In the genomic region with DNA sequence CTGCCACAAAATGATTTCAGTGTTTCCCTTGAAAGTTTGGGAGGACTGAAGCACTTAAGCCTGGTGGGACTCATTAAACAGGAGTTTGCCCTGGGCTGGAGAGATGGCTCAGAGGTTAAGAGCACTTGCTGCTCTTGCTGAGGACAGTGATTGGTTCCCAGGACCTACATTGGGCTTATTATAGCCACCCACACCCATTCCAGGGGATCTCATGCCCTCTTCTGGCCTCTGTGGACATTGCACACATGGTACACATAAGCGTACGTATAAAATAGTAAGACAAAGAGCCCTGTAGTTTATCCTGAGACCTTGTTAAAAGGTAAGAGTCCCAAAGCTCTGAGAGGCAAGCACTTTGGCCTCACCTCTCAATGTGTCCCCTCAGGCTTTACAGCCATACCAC, we compare ENCODE assay signal across 15 mouse cellular contexts. TPM values are rescaled to one million over a fixed set of nuclear protein-coding genes. Genes with fewer than 3 reads are reported as not detected.
A peak's percentile ranks its signal among the peaks of the same experiment; 100 is the strongest.
DNase-seq lines count a peak whose midpoint lies in the region; ATAC-seq and TF ChIP-seq lines count a peak whose summit lies in the region.
"Had no signal": no experiment of that assay in that cellular context is flagged by ENCODE, and none has a peak within 500 bp of the region (broad histone marks: within the 10 kb centered on the region; RNA-seq: fewer than 3 reads in every experiment).

No protein-coding gene starts in this region.

- H3K27ac ChIP-seq in left cerebral cortex, adult 2 months = no peak overlapping the region
- no peak overlapping the region for H3K27ac ChIP-seq in thymus, adult 2 months (ENCODE audit: control insufficient read depth, insufficient read depth, low read length)
- H3K27ac ChIP-seq: heart, embryonic 13.5 days; hindbrain, embryonic 15.5 days; neural tube, embryonic 13.5 days had no signal

- peak; percentile 21 for DNase-seq in CD4-positive, CD25-positive, alpha-beta regulatory T cell, adult 2 months (ENCODE audit: low read depth, low spot score)
- DNase-seq in left cerebral cortex, adult 2 months (ENCODE audit: extremely low spot score in 1 of 2, low spot score in 2 of 2) = no peak
- DNase-seq in left cerebral cortex, adult 18-20 months (ENCODE audit: low spot score in 2 of 2) = no peak
- peak; percentile 41 for DNase-seq in thymus, postnatal 4 days
- DNase-seq in thymus, adult 2 months = no peak
- DNase-seq in urinary bladder, postnatal 10 days (ENCODE audit: low spot score) = no peak
- no peak for DNase-seq in ovary, postnatal 36 days (ENCODE audit: low spot score)
- DNase-seq: cerebellum, adult 11 months; lung, adult 18-20 months; right cerebral cortex, postnatal 4 days had no signal

- no peaks in the 10 kb centered on the region for H3K27me3 ChIP-seq in thymus, adult 2 months (ENCODE audit: control insufficient read depth, insufficient read depth, low read length)
- H3K27me3 ChIP-seq: hindbrain, embryonic 15.5 days had no signal

- ATAC-seq in CD4-positive, CD25-positive, alpha-beta regulatory T cell, adult 4 months = no peak

- H3K4me1 ChIP-seq in thymus, adult 2 months (replicated peaks; ENCODE audit: control insufficient read depth, insufficient read depth, low read length) = no peaks in the 10 kb centered on the region

- WGBS in thymus, adult 2 months = 94% methylated on average over 2 of the region's 2 CpGs

- TF ChIP-seq POLR2A in thymus, adult 2 months (IDR thresholded peaks at IDR 0.05; ENCODE audit: control insufficient read depth, extremely low read depth, insufficient read depth, low read length, poor library complexity) = no peak

- intact Hi-C loops in left cerebral cortex, adult 2 months (cut with DNase I) = no loop called here

- peak; percentile 22 for TF ChIP-seq CTCF in left cerebral cortex, adult 2 months (IDR thresholded peaks at IDR 0.05)
- TF ChIP-seq CTCF in thymus, adult 2 months (IDR thresholded peaks at IDR 0.05; ENCODE audit: borderline replicate concordance, control insufficient read depth, extremely low read depth, insufficient read depth, low read length, poor library complexity) = no peak

- H3K4me3 ChIP-seq in left cerebral cortex, adult 2 months = no peak overlapping the region
- no peak overlapping the region for H3K4me3 ChIP-seq in thymus, adult 2 months (ENCODE audit: control insufficient read depth, insufficient read depth, low read length)
- H3K4me3 ChIP-seq: heart, embryonic 13.5 days; hindbrain, embryonic 15.5 days; midbrain, embryonic 12.5 days; neural tube, embryonic 13.5 days had no signal

- no peaks in the 10 kb centered on the region for H3K36me3 ChIP-seq in thymus, adult 2 months (ENCODE audit: control insufficient read depth, insufficient read depth, low read length)
- H3K36me3 ChIP-seq: heart, embryonic 13.5 days; hindbrain, embryonic 15.5 days; midbrain, embryonic 12.5 days; neural tube, embryonic 13.5 days had no signal

RNA-seq across cellular contexts. Expression of a gene that starts 31.8 kb away (rescaled TPM):
- polyA plus RNA-seq in CD4-positive, CD25-positive, alpha-beta regulatory T cell, adult 4 months (2017; shearing (Covaris generic)) = 10 to 100 TPM; 44.6 to 46.0 TPM
- 10 to 100 TPM; 20.4 to 24.9 TPM for total RNA-seq in left cerebral cortex, adult 2 months (2021)
- total RNA-seq in left cerebral cortex, adult 18-20 months (2021) = 10 to 100 TPM; 24.6 to 29.3 TPM
- 18.9 and 20.6 TPM in 2 replicates for polyA plus RNA-seq in thymus, adult 2 months (2012; rRNA removed)

RNA-seq across cellular contexts. Expression of a gene that starts 31.8 kb away (rescaled TPM):
- 100 to 1,000 TPM; 117 to 160 TPM for polyA plus RNA-seq in CD4-positive, CD25-positive, alpha-beta regulatory T cell, adult 4 months (2017; shearing (Covaris generic))
- 10 to 100 TPM; 30.2 to 32.0 TPM for total RNA-seq in left cerebral cortex, adult 2 months (2021)
- 10 to 100 TPM; 31.8 to 33.1 TPM for total RNA-seq in left cerebral cortex, adult 18-20 months (2021)
- polyA plus RNA-seq in thymus, adult 2 months (2012; rRNA removed) = 33.4 and 40.2 TPM in 2 replicates

Comparison
In these comparisons a context has a peak if more than half of its experiments do, and no peak if none do; other contexts are left out.
1. DNase-seq: peak in CD4-positive, CD25-positive, alpha-beta regulatory T cell, adult 2 months (single experiment) and thymus, postnatal 4 days (single experiment); none in left cerebral cortex, adult 2 months (0 of 2), left cerebral cortex, adult 18-20 months (0 of 2), thymus, adult 2 months (single experiment), urinary bladder, postnatal 10 days (single experiment) and ovary, postnatal 36 days (single experiment).